Mouse (Mus musculus) MEL (cell line): Measurements from ENCODE around the gene Cox20. TPM values are rescaled to one million over a fixed set of nuclear protein-coding genes. Genes with fewer than 3 reads are reported as not detected.
"Not testable (repeated sequence)": the region's sequence is repeated elsewhere in the genome, so short reads cannot be mapped to it uniquely, and the experiment has no call there.

ENCODE experiments used
- DNase-seq: peaks from one replicate; pipeline ENCODE4 v3.0.0; 2011; ENCODE audit warnings: low read depth, low spot score
- H3K27ac ChIP-seq: 2 replicates; pipeline ENCODE4 v1.5.1; 2012; ENCODE audit warnings: low read depth, mild to moderate bottlenecking, control low read depth, low read length, moderate library complexity; ENCODE audit not compliant: control insufficient read depth
- H3K27me3 ChIP-seq, 2 experiments: fragments of 150-350 bp in 1 of 2; sonication (generic) in 1 of 2; 2 replicates each; pipeline ENCODE4 v1.6.1; 2012; ENCODE audit warnings: low read length in 2 of 2, mild to moderate bottlenecking in 2 of 2, improper control_type of control experiment in 1 of 2, moderate library complexity in 1 of 2; ENCODE audit not compliant: insufficient read depth in 2 of 2, control insufficient read depth in 1 of 2
- H3K36me3 ChIP-seq, 2 experiments: 2 replicates each; pipeline ENCODE4 v1.6.1; 2012 to 2014; ENCODE audit warnings: low read length in 2 of 2, improper control_type of control experiment in 1 of 2, inconsistent platforms in 1 of 2, mild to moderate bottlenecking in 1 of 2; ENCODE audit not compliant: insufficient read depth in 2 of 2, control insufficient read depth in 1 of 2
- H3K4me1 ChIP-seq, 2 experiments: fragments of 150-350 bp in 1 of 2; sonication (generic) in 1 of 2; 2 replicates each; pipeline ENCODE4 v1.6.1; 2012; ENCODE audit warnings: low read length in 2 of 2, improper control_type of control experiment in 1 of 2, mild to moderate bottlenecking in 1 of 2; ENCODE audit not compliant: insufficient read depth in 2 of 2, control insufficient read depth in 1 of 2
- H3K4me3 ChIP-seq, 2 experiments: fragments of 150-350 bp in 1 of 2; sonication (generic) in 1 of 2; 2 replicates each; pipeline ENCODE4 v1.5.1; 2012; ENCODE audit warnings: low read depth in 2 of 2, low read length in 2 of 2, mild to moderate bottlenecking in 2 of 2, moderate library complexity in 2 of 2, control low read depth in 1 of 2, improper control_type of control experiment in 1 of 2; ENCODE audit not compliant: control insufficient read depth in 1 of 2, insufficient read depth in 1 of 2
- H3K79me2 ChIP-seq: 2 replicates; pipeline ENCODE4 v1.6.1; 2012; ENCODE audit warnings: mild to moderate bottlenecking, low read length, moderate library complexity; ENCODE audit not compliant: control insufficient read depth, poor library complexity, insufficient read depth
- H3K9ac ChIP-seq: 2 replicates; pipeline ENCODE4 v1.6.1; 2012; ENCODE audit warnings: low read depth, mild to moderate bottlenecking, control low read depth, low read length, moderate library complexity; ENCODE audit not compliant: control insufficient read depth, poor library complexity, severe bottlenecking
- H3K9me3 ChIP-seq: fragments of 150-350 bp; sonication (generic); replicated peaks from 2 replicates; pipeline ENCODE4 v1.6.1; 2012; ENCODE audit warnings: mild to moderate bottlenecking, low read length, improper control_type of control experiment, moderate library complexity; ENCODE audit not compliant: insufficient read depth
- BHLHE40 ChIP-seq: IDR thresholded peaks from 2 replicates; pipeline ENCODE4 v1.6.1; 2012; ENCODE audit warnings: low read depth, mild to moderate bottlenecking, inconsistent platforms, low read length, improper control_type of control experiment, borderline replicate concordance
- CTCF ChIP-seq, 3 experiments: IDR thresholded peaks in 2 of 3; conservative IDR thresholded peaks in 1 of 3; 2 replicates each; pipeline ENCODE4 v1.5.1; 2011 to 2012; ENCODE audit warnings: low read length in 3 of 3, low read depth in 2 of 3, mild to moderate bottlenecking in 2 of 3, improper control_type of control experiment in 1 of 3, inconsistent platforms in 1 of 3, mixed read lengths in 1 of 3, moderate library complexity in 1 of 3; ENCODE audit not compliant: control insufficient read depth in 1 of 3, insufficient read depth in 1 of 3, poor library complexity in 1 of 3, severe bottlenecking in 1 of 3
- EP300 ChIP-seq, 2 experiments: IDR thresholded peaks; 2 replicates each; pipeline ENCODE4 v1.6.1; 2011; ENCODE audit warnings: improper control_type of control experiment in 2 of 2, low read length in 2 of 2, low read depth in 1 of 2, mild to moderate bottlenecking in 1 of 2
- GATA1 ChIP-seq: IDR thresholded peaks from 2 replicates; pipeline ENCODE4 v1.6.1; 2011; ENCODE audit warnings: low read depth, low read length, improper control_type of control experiment
- HCFC1 ChIP-seq: IDR thresholded peaks from 2 replicates; pipeline ENCODE4 v1.6.1; 2012; ENCODE audit warnings: low read depth, mild to moderate bottlenecking, inconsistent platforms, low read length, improper control_type of control experiment, moderate library complexity
- MXI1 ChIP-seq: IDR thresholded peaks from 2 replicates; pipeline ENCODE4 v1.6.1; 2011; ENCODE audit warnings: mild to moderate bottlenecking, low read depth, low read length, improper control_type of control experiment
- RCOR1 ChIP-seq: IDR thresholded peaks from 2 replicates; pipeline ENCODE4 v1.6.1; 2012; ENCODE audit warnings: low read depth, mild to moderate bottlenecking, inconsistent platforms, low read length, improper control_type of control experiment
- TBP ChIP-seq: IDR thresholded peaks from 2 replicates; pipeline ENCODE4 v1.8.0; 2011; ENCODE audit warnings: low read depth, low read length, improper control_type of control experiment
- USF1 ChIP-seq: IDR thresholded peaks from 2 replicates; pipeline ENCODE4 v1.6.1; 2014; ENCODE audit warnings: low read depth, mild to moderate bottlenecking, inconsistent platforms, low read length, improper control_type of control experiment, moderate library complexity
- ZNF384 ChIP-seq: IDR thresholded peaks from 2 replicates; pipeline ENCODE4 v1.6.1; 2012; ENCODE audit warnings: low read depth, mild to moderate bottlenecking, inconsistent platforms, low read length, improper control_type of control experiment
- polyA plus RNA-seq, 2 experiments: library from polyadenylated mRNA; stranded (reverse) in 1 of 2; unstranded in 1 of 2; fragments of >175 nt in 1 of 2; fragments of >200 nt in 1 of 2; gene quantifications; 2 replicates each; pipeline versions ENCODE4 v1.2.1 to v1.2.4; 2012; ENCODE audit warnings: low replicate concordance in 2 of 2, low read depth in 1 of 2; ENCODE audit not compliant: insufficient read length in 2 of 2, insufficient read depth in 1 of 2, missing spikeins in 1 of 2
- total RNA-seq: library from RNA; depleted of rRNA; stranded (reverse); fragments of 300-350 nt; gene quantifications from 2 replicates; pipeline ENCODE4 v1.2.3, GENCODE M21; 2012

Gene Cox20
- total and polyA plus RNA-seq, 3 experiments = 24.3 to 27.3 TPM; not detected in 1

DNA sequence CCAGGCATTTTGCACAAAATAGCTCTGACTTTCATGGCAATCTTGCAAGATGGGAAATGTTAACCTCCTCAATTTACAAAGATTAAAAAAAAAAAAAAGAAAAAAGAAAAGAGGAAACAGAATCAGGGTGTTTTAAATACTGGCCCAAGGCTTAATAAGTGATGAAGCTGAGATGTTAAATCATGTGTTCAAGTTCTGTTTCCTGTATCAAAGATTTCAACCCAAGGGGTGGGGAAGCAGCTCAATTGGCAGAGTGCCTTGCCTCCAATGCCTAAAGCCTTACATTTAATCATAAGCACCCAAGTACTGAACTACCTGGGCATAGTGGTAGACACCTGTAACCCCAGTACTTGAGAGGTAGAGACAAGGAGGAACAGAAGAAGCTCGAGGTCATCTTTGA, 23.1 kb downstream of the Cox20 start:
- H3K27me3 ChIP-seq = no peaks in the 10 kb centered on the region
- H3K9ac ChIP-seq = no peak overlapping the region
- H3K4me1 ChIP-seq = peaks cover 3 to 8% of the 10 kb centered on the region in 2 experiments; a peak in 2 of 4 replicates
- no peaks in the 10 kb centered on the region for H3K9me3 ChIP-seq
- H3K79me2 ChIP-seq = peaks cover 11% of the 10 kb centered on the region
- DNase-seq = peak; percentile 80
- peak; percentile 94 for TF ChIP-seq RCOR1
- TF ChIP-seq ZNF384 = peak; percentile 88
- TF ChIP-seq EP300 (IDR thresholded peaks at IDR 0.05; ENCODE audit: low read depth in 1 of 2, low read length in 2 of 2) = peak; percentile 29 to 49; a peak in 3 of 4 replicates
- no peak for TF ChIP-seq BHLHE40
- TF ChIP-seq USF1 = peak; percentile 24; the same call in 1 of the 2 replicates
- no peak for TF ChIP-seq GATA1
- TF ChIP-seq HCFC1 = 0 out of 2 replicates have a peak, but pooled peaks have one; percentile 20
- H3K36me3 ChIP-seq = peaks cover 0 to 11% of the 10 kb centered on the region in 2 experiments; a peak in 2 of 4 replicates
- no peak overlapping the region for H3K4me3 ChIP-seq
- H3K27ac ChIP-seq = no peak overlapping the region

DNA sequence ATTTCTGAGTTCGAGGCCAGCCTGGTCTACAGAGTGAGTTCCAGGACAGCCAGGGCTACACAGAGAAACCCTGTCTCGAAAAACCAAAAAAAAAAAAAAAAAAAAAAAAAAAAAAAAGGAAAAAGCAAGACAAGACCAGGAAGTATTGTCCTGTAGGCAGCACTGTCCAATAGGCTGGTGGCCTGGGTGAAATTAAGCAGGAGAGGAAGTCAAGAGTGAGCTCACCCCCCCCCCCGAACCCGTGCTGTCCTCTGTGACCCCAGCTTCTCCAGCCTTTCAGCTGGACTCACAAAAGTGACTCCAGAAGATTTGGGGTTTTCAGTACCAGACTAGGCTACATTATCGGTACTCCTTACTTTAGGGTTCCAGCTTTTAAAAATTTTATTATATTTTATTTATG, 23.7 kb downstream of the Cox20 start:
- no peak for DNase-seq
- Histone ChIP-seq H3K9me3 (no peaks in the 10 kb centered on the region), H3K9ac (no peak overlapping the region), H3K4me3 (no peak overlapping the region), H3K27ac (no peak overlapping the region), H3K4me1 (peaks cover 3 to 8% of the 10 kb centered on the region in 2 experiments; a peak in 2 of 4 replicates), H3K27me3 (no peaks in the 10 kb centered on the region), H3K79me2 (peaks cover 7% of the 10 kb centered on the region; the same call in 1 of the 2 replicates), H3K36me3 (peaks cover 0 to 11% of the 10 kb centered on the region in 2 experiments; a peak in 2 of 4 replicates)
- no peak for TF ChIP-seq CTCF (IDR thresholded peaks at IDR 0.05 in 2 of 3, conservative IDR thresholded peaks at IDR 0.05 in 1 of 3; ENCODE audit: control insufficient read depth in 1 of 3, insufficient read depth in 1 of 3, low read depth in 2 of 3, low read length in 3 of 3, poor library complexity in 1 of 3, severe bottlenecking in 1 of 3)
- peak; percentile 43; the same call in 1 of the 2 replicates for TF ChIP-seq ZNF384
- no peak for TF ChIP-seq MXI1

DNA sequence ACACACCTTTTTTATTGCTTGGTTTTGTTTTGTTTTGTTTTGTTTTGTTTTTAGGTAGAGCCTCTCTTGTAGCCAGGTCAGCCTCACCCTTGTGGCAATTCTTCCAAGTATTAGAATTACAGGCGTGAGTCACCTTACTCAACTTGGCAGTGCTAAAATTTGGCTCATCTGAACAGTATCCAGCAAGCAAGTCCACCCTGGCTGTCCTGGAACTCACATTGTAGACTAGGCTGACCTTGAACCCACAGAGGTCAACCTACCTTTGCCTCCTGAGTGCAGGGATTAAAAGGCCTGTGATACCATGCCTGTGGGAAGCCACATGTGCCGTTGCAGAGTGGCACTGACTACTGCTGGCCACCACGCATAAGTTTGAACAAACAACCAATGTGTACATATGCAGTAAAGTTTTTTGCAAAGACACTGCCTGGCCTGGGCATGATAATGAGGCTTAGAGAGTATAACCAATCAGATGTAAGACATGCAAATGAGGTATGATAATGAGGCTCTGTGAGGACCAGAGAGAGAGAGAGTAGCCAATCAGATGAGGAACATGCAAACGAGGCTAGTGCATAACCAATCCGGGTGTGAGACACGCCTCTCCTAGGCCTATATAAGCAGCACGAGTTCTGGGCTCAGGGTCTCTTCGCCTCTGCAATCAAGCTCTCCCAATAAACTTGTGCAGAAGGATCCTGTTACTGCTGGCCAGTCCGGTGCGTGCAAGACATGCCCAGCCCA, 25.3 kb downstream of the Cox20 start:
- H3K9me3 ChIP-seq = not testable (repeated sequence)

More for the DNA sequence above, 25.3 kb downstream of the Cox20 start:
- TF ChIP-seq TBP = peak; percentile 59; the same call in 1 of the 2 replicates
- not testable (repeated sequence) for H3K9ac ChIP-seq, H3K27ac ChIP-seq, H3K4me1 ChIP-seq, H3K4me3 ChIP-seq, H3K27me3 ChIP-seq, DNase-seq, H3K36me3 ChIP-seq, H3K79me2 ChIP-seq
